Comparison of ENCODE assay signal across 8 mouse cellular contexts in genomic region chr5:37029326-37029905, GRCm38 (mm10). TPM values are rescaled to one million over a fixed set of nuclear protein-coding genes. Genes with fewer than 3 reads are reported as not detected.
DNase-seq lines count a peak whose midpoint lies in the region; ATAC-seq and TF ChIP-seq lines count a peak whose summit lies in the region.

No protein-coding gene starts in this region.

- DNase-seq in heart, adult 2 months = no peak
- no peak for DNase-seq in heart, adult 8-10 months (ENCODE audit: low spot score)
- peak; percentile 15 for DNase-seq in CD4-positive, CD25-positive, alpha-beta regulatory T cell, adult 2 months (ENCODE audit: low read depth, low spot score)
- peak; percentile 31 for DNase-seq in limb, embryonic 11.5 days (ENCODE audit: low spot score)
- no peak for DNase-seq in thymus, postnatal 0 days (ENCODE audit: low spot score)

- no peaks in the 10 kb centered on the region for H3K4me1 ChIP-seq in heart, adult 2 months (ENCODE audit: control insufficient read depth, insufficient read depth, low read length)
- peaks cover 3% of the 10 kb centered on the region; the same call in 1 of the 2 replicates for H3K4me1 ChIP-seq in cortical plate, adult 2 months (ENCODE audit: control insufficient read depth, insufficient read depth, low read length)
- 0 out of 2 replicates have a peak, but pooled peaks cover 3% of the 10 kb centered on the region for H3K4me1 ChIP-seq in limb, embryonic 11.5 days (ENCODE audit: control insufficient read depth, insufficient read depth, low read length)
- peaks cover 9% of the 10 kb centered on the region for H3K4me1 ChIP-seq in stomach, embryonic 16.5 days (ENCODE audit: control insufficient read depth, insufficient read depth, low read length)

- whole genome bisulfite sequencing in heart, adult 2 months = 2% methylated on average over 17 of the region's 17 CpGs
- under 1% methylated on average over 17 of the region's 17 CpGs for WGBS in limb, embryonic 11.5 days
- WGBS in stomach, embryonic 16.5 days = 2% methylated on average over 17 of the region's 17 CpGs

- no peak for TF ChIP-seq CTCF in heart, adult 2 months (IDR thresholded peaks at IDR 0.05)
- TF ChIP-seq CTCF in cortical plate, adult 2 months (IDR thresholded peaks at IDR 0.05; ENCODE audit: extremely low read depth, insufficient read depth, low read length) = no peak

- H3K4me3 ChIP-seq in heart, adult 2 months = peak overlapping the region; percentile 57; the same call in 1 of the 2 replicates
- H3K4me3 ChIP-seq in cortical plate, adult 2 months (ENCODE audit: insufficient read depth, low read length) = peak overlapping the region; percentile 90
- H3K4me3 ChIP-seq in limb, embryonic 11.5 days (ENCODE audit: low read depth, low read length) = peak overlapping the region; percentile 52
- peak overlapping the region; percentile 63 for H3K4me3 ChIP-seq in stomach, embryonic 16.5 days (replicated peaks; ENCODE audit: low read length)

- no peak overlapping the region for H3K9ac ChIP-seq in heart, adult 2 months (ENCODE audit: low read depth, low read length)
- no peak overlapping the region for H3K9ac ChIP-seq in limb, embryonic 11.5 days (ENCODE audit: low read length)
- no peak overlapping the region for H3K9ac ChIP-seq in stomach, embryonic 16.5 days (ENCODE audit: low read length)

- no peaks in the 10 kb centered on the region for H3K36me3 ChIP-seq in heart, adult 2 months (ENCODE audit: control insufficient read depth, insufficient read depth, low read length)
- no peaks in the 10 kb centered on the region for H3K36me3 ChIP-seq in limb, embryonic 11.5 days (ENCODE audit: control insufficient read depth, insufficient read depth, low read length)
- H3K36me3 ChIP-seq in stomach, embryonic 16.5 days (ENCODE audit: control insufficient read depth, insufficient read depth, low read length) = no peaks in the 10 kb centered on the region

- no peaks in the 10 kb centered on the region for H3K9me3 ChIP-seq in limb, embryonic 11.5 days (ENCODE audit: control insufficient read depth, low read length)
- no peaks in the 10 kb centered on the region for H3K9me3 ChIP-seq in stomach, embryonic 16.5 days (replicated peaks; ENCODE audit: control insufficient read depth, low read length)

- no peak overlapping the region for H3K27ac ChIP-seq in heart, adult 2 months
- peak overlapping the region; percentile 89 for H3K27ac ChIP-seq in cortical plate, adult 2 months (ENCODE audit: insufficient read depth, low read length)
- no peak overlapping the region for H3K27ac ChIP-seq in limb, embryonic 11.5 days (replicated peaks; ENCODE audit: low read depth, low read length)
- H3K27ac ChIP-seq in stomach, embryonic 16.5 days (ENCODE audit: low read length) = no peak overlapping the region

- H3K27me3 ChIP-seq in heart, adult 2 months (ENCODE audit: control insufficient read depth, insufficient read depth, low read length) = peaks cover 15% of the 10 kb centered on the region
- H3K27me3 ChIP-seq in limb, embryonic 11.5 days (ENCODE audit: control insufficient read depth, insufficient read depth, low read length) = peaks cover 49% of the 10 kb centered on the region
- H3K27me3 ChIP-seq in stomach, embryonic 16.5 days (ENCODE audit: control insufficient read depth, insufficient read depth, low read length) = peaks cover 57% of the 10 kb centered on the region

- peak overlapping the region; percentile 95 for H3K4me2 ChIP-seq in limb, embryonic 11.5 days (ENCODE audit: low read depth, severe bottlenecking)
- peak overlapping the region; percentile 100 for H3K4me2 ChIP-seq in stomach, embryonic 16.5 days (ENCODE audit: low read depth, low read length)

- no peak for TF ChIP-seq POLR2A in heart, adult 2 months (IDR thresholded peaks at IDR 0.05; ENCODE audit: insufficient read depth, low read depth, low read length)
- TF ChIP-seq POLR2A in cortical plate, adult 2 months (IDR thresholded peaks at IDR 0.05; ENCODE audit: extremely low read depth, insufficient read depth, low read length) = peak; percentile 40; the same call in 1 of the 2 replicates

- H3K79me2 ChIP-seq in heart, adult 2 months (replicated peaks; ENCODE audit: control insufficient read depth, insufficient read depth, low read length) = no peaks in the 10 kb centered on the region

- intact Hi-C loops in heart, adult 2 months (cut with DNase I) = no loop called here

- no peak for ATAC-seq in limb, embryonic 11.5 days (ENCODE audit: insufficient number of reproducible peaks, low FRiP score, low TSS enrichment, low read depth)
- ATAC-seq in stomach, embryonic 16.5 days (ENCODE audit: insufficient read depth, low FRiP score) = 0 out of 2 replicates have a peak, but pooled peaks have one; percentile 15
- no peak for ATAC-seq in granulocyte monocyte progenitor cell, adult 5-6 weeks (replicated peaks; ENCODE audit: poor library complexity, severe bottlenecking)

- TF ChIP-seq EP300 in heart, adult 2 months (IDR thresholded peaks at IDR 0.05; ENCODE audit: insufficient read depth, low read depth, low read length) = no peak

RNA-seq across cellular contexts. Expression of gene Wfs1, which starts 40.4 kb away (rescaled TPM):
- total RNA-seq in heart, adult 2 months (2021) = 10 to 100 TPM; 82.3 to 99.7 TPM
- polyA plus RNA-seq in heart, adult 2 months (2012; rRNA removed) = 72.3 and 73.8 TPM in 2 replicates
- 100 to 1,000 TPM in 2 of 4 experiments, 10 to 100 TPM in 2; 92.1 to 104 (median 96.8) TPM for total RNA-seq in heart, adult 8-10 months (2022)
- 39.5 and 46.2 TPM in 2 replicates for polyA plus RNA-seq in cortical plate, adult 2 months (2012; rRNA removed)
- polyA plus RNA-seq in limb, embryonic 11.5 days (2014; fragmentation: Nextera tagmentation; extraction: Ambion mirVana) = 6.3 and 7.1 TPM in 2 replicates
- polyA plus RNA-seq in stomach, embryonic 16.5 days (2015; fragmentation: Nextera tagmentation; extraction: Ambion mirVana) = 13.1 and 15.4 TPM in 2 replicates
- 6.1 and 6.6 TPM in 2 replicates for total RNA-seq in granulocyte monocyte progenitor cell, adult 5-6 weeks (2014; fragmentation: Nextera tagmentation)
- 2.7 and 4.6 TPM in 2 replicates for total RNA-seq in granulocyte monocyte progenitor cell, adult 5-6 weeks (2017)
- 2.2 and 2.3 TPM in 2 replicates for polyA plus RNA-seq in thymus, postnatal 0 days (2015; fragmentation: Nextera tagmentation; extraction: Ambion mirVana)

RNA-seq across cellular contexts. Expression of gene Gm1043, which starts 55.8 kb away (rescaled TPM):
- total RNA-seq in heart, adult 2 months (2021) = not detected
- not detected in 2 replicates for polyA plus RNA-seq in heart, adult 2 months (2012; rRNA removed)
- under 1 TPM in 1 of 4 experiments, not detected in 3; 0.25 TPM for total RNA-seq in heart, adult 8-10 months (2022)
- 18.4 and 20.1 TPM in 2 replicates for polyA plus RNA-seq in cortical plate, adult 2 months (2012; rRNA removed)
- polyA plus RNA-seq in limb, embryonic 11.5 days (2014; fragmentation: Nextera tagmentation; extraction: Ambion mirVana) = not detected in 2 replicates
- polyA plus RNA-seq in stomach, embryonic 16.5 days (2015; fragmentation: Nextera tagmentation; extraction: Ambion mirVana) = 0.05 TPM in 2 replicates
- not detected in 2 replicates for total RNA-seq in granulocyte monocyte progenitor cell, adult 5-6 weeks (2014; fragmentation: Nextera tagmentation)
- total RNA-seq in granulocyte monocyte progenitor cell, adult 5-6 weeks (2017) = not detected in 2 replicates
- polyA plus RNA-seq in thymus, postnatal 0 days (2015; fragmentation: Nextera tagmentation; extraction: Ambion mirVana) = 0.22 and 0.27 TPM in 2 replicates

Comparison
In these comparisons a context has a peak if more than half of its experiments do, and no peak if none do; other contexts are left out.
1. DNase-seq: peak in CD4-positive, CD25-positive, alpha-beta regulatory T cell, adult 2 months (single experiment) and limb, embryonic 11.5 days (single experiment); none in heart, adult 2 months (0 of 2), heart, adult 8-10 months (single experiment) and thymus, postnatal 0 days (single experiment).
2. RNA of gene Gm1043, which starts 55.8 kb away (polyA plus RNA-seq): 18.4 to 20.1 TPM in cortical plate, adult 2 months; 0.22 to 0.27 TPM in thymus, postnatal 0 days, 0.05 TPM in stomach, embryonic 16.5 days, not detected in heart, adult 2 months and not detected in limb, embryonic 11.5 days; every median in the first group is over 10 times any median in the second.
3. Peak in every context shown above with its lines, with median percentiles within 50 percentile points of each other: H3K4me3 ChIP-seq.